In genomic region chr9:49570033-49570660, GRCm38 (mm10) we compare ENCODE assay signal across 12 mouse cellular contexts.
DNase-seq lines count a peak whose midpoint lies in the region; ATAC-seq and TF ChIP-seq lines count a peak whose summit lies in the region.
"Had no signal": no experiment of that assay in that cellular context is flagged by ENCODE, and none has a peak within 500 bp of the region (broad histone marks: within the 10 kb centered on the region; RNA-seq: fewer than 3 reads in every experiment).

No protein-coding gene starts in this region.

- WGBS in heart, adult 2 months, result 36% methylated on average over 7 of the region's 7 CpGs
- 58% methylated on average over 7 of the region's 7 CpGs for WGBS in embryonic facial prominence, embryonic 15.5 days
- 43% methylated on average over 7 of the region's 7 CpGs for WGBS in intestine, embryonic 16.5 days

- peak; percentile 12 for DNase-seq in heart, postnatal 4 days
- no peak for DNase-seq in heart, adult 2 months
- peak; percentile 5 for DNase-seq in NIH3T3 (ENCODE audit: low read depth)
- DNase-seq in thymus, postnatal 10 days (ENCODE audit: low spot score in 2 of 2), result no peak
- no peak for DNase-seq in lung, adult 18-20 months
- DNase-seq: gastrocnemius, postnatal 10 days; spleen, adult 18-20 months had no signal

- no peaks in the 10 kb centered on the region; the same call in 1 of the 2 replicates for H3K4me1 ChIP-seq in heart, adult 2 months (ENCODE audit: control insufficient read depth, insufficient read depth, low read length)
- H3K4me1 ChIP-seq in embryonic facial prominence, embryonic 15.5 days, result peaks cover 36% of the 10 kb centered on the region
- H3K4me1 ChIP-seq in intestine, embryonic 16.5 days (ENCODE audit: control insufficient read depth, insufficient read depth, low read length), result peaks cover 21% of the 10 kb centered on the region
- H3K4me1 ChIP-seq: liver, embryonic 15.5 days had no signal

- no peaks in the 10 kb centered on the region for H3K36me3 ChIP-seq in heart, adult 2 months (ENCODE audit: control insufficient read depth, insufficient read depth, low read length)
- H3K36me3 ChIP-seq in embryonic facial prominence, embryonic 15.5 days, result peaks cover 25% of the 10 kb centered on the region
- no peaks in the 10 kb centered on the region for H3K36me3 ChIP-seq in intestine, embryonic 16.5 days (ENCODE audit: control insufficient read depth, insufficient read depth, low read length)
- H3K36me3 ChIP-seq: liver, embryonic 15.5 days had no signal

- TF ChIP-seq POLR2A in heart, adult 2 months (IDR thresholded peaks at IDR 0.05; ENCODE audit: insufficient read depth, low read depth, low read length), result no peak

- TF ChIP-seq EP300 in heart, adult 2 months (IDR thresholded peaks at IDR 0.05; ENCODE audit: insufficient read depth, low read depth, low read length), result no peak

- no peak overlapping the region for H3K4me2 ChIP-seq in embryonic facial prominence, embryonic 15.5 days (replicated peaks)
- no peak overlapping the region for H3K4me2 ChIP-seq in intestine, embryonic 16.5 days (ENCODE audit: low read depth, low read length)
- H3K4me2 ChIP-seq: liver, embryonic 15.5 days had no signal

- H3K9me3 ChIP-seq in embryonic facial prominence, embryonic 15.5 days (replicated peaks), result no peaks in the 10 kb centered on the region
- no peaks in the 10 kb centered on the region for H3K9me3 ChIP-seq in intestine, embryonic 16.5 days (ENCODE audit: control insufficient read depth, low read length)
- H3K9me3 ChIP-seq: liver, embryonic 15.5 days had no signal

- H3K9ac ChIP-seq in heart, adult 2 months (ENCODE audit: low read depth, low read length), result no peak overlapping the region
- H3K9ac ChIP-seq in embryonic facial prominence, embryonic 15.5 days, result no peak overlapping the region
- H3K9ac ChIP-seq in intestine, embryonic 16.5 days (ENCODE audit: low read depth, low read length), result no peak overlapping the region
- H3K9ac ChIP-seq: liver, embryonic 15.5 days had no signal

- H3K79me2 ChIP-seq in heart, adult 2 months (replicated peaks; ENCODE audit: control insufficient read depth, insufficient read depth, low read length), result no peaks in the 10 kb centered on the region

- H3K27me3 ChIP-seq in heart, adult 2 months (ENCODE audit: control insufficient read depth, insufficient read depth, low read length), result no peaks in the 10 kb centered on the region
- H3K27me3 ChIP-seq in embryonic facial prominence, embryonic 15.5 days, result no peaks in the 10 kb centered on the region
- no peaks in the 10 kb centered on the region for H3K27me3 ChIP-seq in intestine, embryonic 16.5 days (replicated peaks; ENCODE audit: control insufficient read depth, insufficient read depth, low read length)
- H3K27me3 ChIP-seq: liver, embryonic 15.5 days had no signal

- intact Hi-C loops in heart, adult 2 months (cut with DNase I), result no loop called here

- no peak for ATAC-seq in embryonic facial prominence, embryonic 15.5 days (ENCODE audit: insufficient number of reproducible peaks, low FRiP score, low TSS enrichment, low read depth)
- no peak for ATAC-seq in intestine, embryonic 16.5 days
- no peak for ATAC-seq in megakaryocyte-erythroid progenitor cell, adult 5-6 weeks (replicated peaks; ENCODE audit: low FRiP score, low TSS enrichment, poor library complexity, severe bottlenecking)

- H3K27ac ChIP-seq in heart, adult 2 months, result no peak overlapping the region
- peak overlapping the region; percentile 91 for H3K27ac ChIP-seq in embryonic facial prominence, embryonic 15.5 days (replicated peaks)
- peak overlapping the region; percentile 60; the same call in 1 of the 2 replicates for H3K27ac ChIP-seq in intestine, embryonic 16.5 days (ENCODE audit: low read length)
- H3K27ac ChIP-seq: liver, embryonic 15.5 days had no signal

- H3K4me3 ChIP-seq in heart, adult 2 months, result no peak overlapping the region
- no peak overlapping the region for H3K4me3 ChIP-seq in embryonic facial prominence, embryonic 15.5 days (replicated peaks)
- no peak overlapping the region for H3K4me3 ChIP-seq in intestine, embryonic 16.5 days (ENCODE audit: low read length)
- H3K4me3 ChIP-seq: liver, embryonic 15.5 days; myocyte had no signal

- no peak for TF ChIP-seq CTCF in heart, adult 2 months (IDR thresholded peaks at IDR 0.05)

Comparison
In these comparisons a context has a peak if more than half of its experiments do, and no peak if none do; other contexts are left out.
1. DNase-seq: peak in heart, postnatal 4 days (single experiment) and NIH3T3 (single experiment); none in heart, adult 2 months (0 of 2), thymus, postnatal 10 days (0 of 2) and lung, adult 18-20 months (0 of 2).